Mouse (Mus musculus): ENCODE measurements around the gene Fibcd1. TPM values are rescaled to one million over a fixed set of nuclear protein-coding genes. Genes with fewer than 3 reads are reported as not detected.

Fibcd1 gene
- polyA plus RNA-seq, 2 experiments: 0.01 TPM; not detected in 1

DNA sequence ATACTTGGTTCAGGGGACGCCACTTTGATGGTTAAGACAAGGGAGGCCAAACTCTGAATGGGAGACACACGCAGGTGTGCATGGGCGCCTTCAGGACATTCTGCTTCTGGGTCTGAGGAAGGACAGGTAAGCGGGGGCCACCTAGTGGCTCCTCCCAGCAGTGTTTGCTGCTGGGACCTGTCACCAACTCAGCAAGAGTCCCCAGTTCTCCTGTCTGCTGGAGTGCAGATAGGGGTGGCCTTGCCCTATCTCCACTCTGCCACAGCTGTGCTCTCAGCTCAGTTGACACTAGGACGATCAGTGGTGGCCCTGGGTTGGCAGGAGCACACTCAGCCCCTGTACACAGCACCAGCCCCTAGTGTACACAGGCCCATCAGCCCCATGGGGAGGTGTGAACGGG lies 2.1 kb upstream of the Fibcd1 start:
- peak; percentile 75 for TF ChIP-seq CTCF (IDR thresholded peaks at IDR 0.05; ENCODE audit: low read depth)
- TF ChIP-seq EP300 (IDR thresholded peaks at IDR 0.05; ENCODE audit: low read depth): no peak
- DNase-seq (ENCODE audit: low read depth in 3 of 3, low spot score in 3 of 3): peak; percentile 24 to 38 (median 28)
- Histone ChIP-seq H3K9me3 (ENCODE audit: control insufficient read depth, low read length) (no peaks in the 10 kb centered on the region), H3K4me3 (ENCODE audit: insufficient read depth in 1 of 2, low read depth in 2 of 2, low read length in 2 of 2) (no peak overlapping the region), H3K9ac (replicated peaks) (no peak overlapping the region), H3K27ac (no peak overlapping the region), H3K27me3 (ENCODE audit: control insufficient read depth, insufficient read depth, low read length) (peaks cover 39% of the 10 kb centered on the region), H3K4me2 (ENCODE audit: low read depth) (no peak overlapping the region), H3K36me3 (replicated peaks; ENCODE audit: control insufficient read depth, insufficient read depth, low read depth) (no peaks in the 10 kb centered on the region), H3K4me1 (replicated peaks; ENCODE audit: control insufficient read depth in 2 of 2, insufficient read depth in 2 of 2, low read length in 1 of 2) (peaks cover 0 to 2% of the 10 kb centered on the region in 2 experiments; a peak in 1 of 4 replicates)
- 16% methylated on average over 6 of the region's 6 CpGs for WGBS (ENCODE audit: insufficient replicate concordance)
- ATAC-seq (ENCODE audit: insufficient read depth): peak; percentile 74

DNA sequence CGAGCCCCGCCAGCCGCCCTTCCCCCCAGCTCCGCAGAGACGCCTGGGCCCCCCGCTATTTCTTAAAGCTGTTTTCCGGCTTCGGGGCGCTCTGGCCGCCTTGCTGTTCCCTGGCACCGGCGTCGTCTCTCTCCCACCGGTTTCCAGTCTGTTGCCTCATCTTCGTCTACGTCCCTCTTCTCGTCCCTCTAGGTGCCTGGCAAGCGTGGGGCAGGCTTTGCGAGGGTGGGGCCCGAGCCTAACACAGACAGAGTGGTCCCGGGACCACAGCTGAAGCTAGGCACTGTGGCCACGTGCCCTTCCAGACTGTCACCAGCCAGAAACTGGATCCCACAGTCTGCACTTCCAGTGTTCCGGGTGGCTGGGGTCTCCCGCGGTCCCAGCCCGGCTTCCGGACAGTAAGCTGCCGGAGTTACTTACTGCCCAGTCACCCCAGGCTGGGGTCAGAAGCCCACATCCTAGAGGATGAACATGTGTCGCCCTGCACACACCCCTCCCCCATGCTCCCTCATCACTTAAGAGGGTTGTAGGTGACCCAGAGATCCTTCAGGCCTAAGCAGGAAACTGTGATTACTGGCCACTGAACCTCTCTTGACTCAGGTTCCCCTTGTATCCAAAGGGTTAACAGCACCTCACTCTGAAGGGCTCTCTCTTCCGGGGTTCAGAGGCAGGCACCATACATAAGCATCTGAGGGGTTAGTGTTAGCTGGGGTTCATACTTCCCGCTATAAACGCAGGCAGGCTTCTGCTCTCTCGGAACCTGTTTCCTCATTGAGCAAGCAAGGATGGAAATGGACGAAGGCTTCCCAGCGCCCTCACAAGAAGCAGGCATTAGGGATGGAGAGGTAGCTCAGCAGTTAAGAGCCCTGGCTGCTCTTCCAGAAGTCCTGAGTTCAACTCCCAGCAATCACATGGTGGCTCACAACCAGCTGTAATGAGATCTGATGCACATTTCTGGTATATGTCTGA lies 1.2 kb upstream of the Fibcd1 start:
- Histone ChIP-seq H3K27ac (no peak overlapping the region), H3K36me3 (replicated peaks; ENCODE audit: control insufficient read depth, insufficient read depth, low read depth) (no peaks in the 10 kb centered on the region), H3K9me3 (ENCODE audit: control insufficient read depth, low read length) (no peaks in the 10 kb centered on the region), H3K4me1 (replicated peaks; ENCODE audit: control insufficient read depth in 2 of 2, insufficient read depth in 2 of 2, low read length in 1 of 2) (peaks cover 0 to 2% of the 10 kb centered on the region in 2 experiments; a peak in 1 of 4 replicates), H3K4me3 (ENCODE audit: insufficient read depth in 1 of 2, low read depth in 2 of 2, low read length in 2 of 2) (peak overlapping the region in 1 of 2 experiments; percentile 31; a peak in 2 of 4 replicates), H3K9ac (replicated peaks) (no peak overlapping the region), H3K4me2 (ENCODE audit: low read depth) (peak overlapping the region; percentile 46), H3K27me3 (ENCODE audit: control insufficient read depth, insufficient read depth, low read length) (peaks cover 39% of the 10 kb centered on the region)
- no peak for TF ChIP-seq EP300 (IDR thresholded peaks at IDR 0.05; ENCODE audit: low read depth)
- TF ChIP-seq CTCF (IDR thresholded peaks at IDR 0.05; ENCODE audit: low read depth): no peak
- DNase-seq (ENCODE audit: low read depth in 3 of 3, low spot score in 3 of 3): no peak
- 4% methylated on average over 35 of the region's 35 CpGs for WGBS (ENCODE audit: insufficient replicate concordance)
- ATAC-seq (ENCODE audit: insufficient read depth): no peak

DNA sequence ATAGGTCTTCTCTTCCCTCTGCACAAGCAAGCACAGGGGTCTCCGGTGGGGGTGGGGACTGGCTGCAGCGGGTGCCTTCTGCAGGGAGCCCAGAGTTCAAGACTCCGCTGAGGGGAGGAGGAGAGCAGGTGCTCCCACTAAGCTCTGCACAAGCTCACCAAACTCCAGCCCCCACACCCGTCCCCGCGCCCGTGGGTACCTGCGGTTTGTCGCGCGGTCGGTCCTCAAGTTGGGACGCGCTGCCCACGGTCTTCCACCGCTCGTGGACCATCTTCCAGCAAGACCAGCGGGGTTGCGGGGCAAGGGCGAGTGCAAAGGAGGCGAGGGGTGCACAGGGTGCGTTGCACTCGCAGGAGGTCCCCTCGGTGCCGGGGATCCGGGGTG lies 301 bp downstream of the Fibcd1 start:
- Histone ChIP-seq H3K9ac (replicated peaks) (no peak overlapping the region), H3K9me3 (ENCODE audit: control insufficient read depth, low read length) (no peaks in the 10 kb centered on the region), H3K4me3 (ENCODE audit: insufficient read depth in 1 of 2, low read depth in 2 of 2, low read length in 2 of 2) (peak overlapping the region in 1 of 2 experiments; percentile 31; a peak in 2 of 4 replicates), H3K4me1 (replicated peaks; ENCODE audit: control insufficient read depth in 2 of 2, insufficient read depth in 2 of 2, low read length in 1 of 2) (no peaks in the 10 kb centered on the region), H3K4me2 (ENCODE audit: low read depth) (peak overlapping the region; percentile 46), H3K27me3 (ENCODE audit: control insufficient read depth, insufficient read depth, low read length) (peaks cover 39% of the 10 kb centered on the region), H3K27ac (no peak overlapping the region), H3K36me3 (replicated peaks; ENCODE audit: control insufficient read depth, insufficient read depth, low read depth) (no peaks in the 10 kb centered on the region)
- 2% methylated on average over 26 of the region's 26 CpGs for WGBS (ENCODE audit: insufficient replicate concordance)
- DNase-seq (ENCODE audit: low read depth in 3 of 3, low spot score in 3 of 3) (no peak), ATAC-seq (ENCODE audit: insufficient read depth) (no peak)
- TF ChIP-seq EP300 (IDR thresholded peaks at IDR 0.05; ENCODE audit: low read depth) (no peak), CTCF (IDR thresholded peaks at IDR 0.05; ENCODE audit: low read depth) (no peak)

DNA sequence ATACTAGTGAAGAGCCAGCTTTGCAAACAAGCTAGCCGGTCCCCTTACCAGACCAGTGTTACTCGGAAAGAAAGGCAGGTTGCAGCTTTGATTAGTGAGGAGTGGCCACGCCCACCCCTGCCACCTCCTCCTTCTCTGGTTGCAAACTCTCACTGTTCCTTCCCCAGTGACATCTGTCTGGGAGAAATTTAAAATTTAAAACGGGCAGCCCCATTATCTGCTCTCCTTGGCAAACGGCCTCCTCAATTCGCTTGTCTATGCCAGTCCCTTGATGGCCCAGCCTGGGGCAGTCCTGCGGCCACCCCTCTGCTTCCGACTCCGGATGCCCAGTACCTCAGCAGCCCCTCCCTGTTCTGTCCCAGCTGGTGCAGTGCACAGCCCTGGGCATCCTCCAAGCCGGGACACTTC lies 1.1 kb downstream of the Fibcd1 start:
- no peak overlapping the region for H3K4me2 ChIP-seq (ENCODE audit: low read depth)
- ATAC-seq (ENCODE audit: insufficient read depth): no peak
- H3K27ac ChIP-seq: no peak overlapping the region
- WGBS (ENCODE audit: insufficient replicate concordance): 11% methylated on average over 10 of the region's 10 CpGs
- no peak for DNase-seq (ENCODE audit: low read depth in 3 of 3, low spot score in 3 of 3)
- no peaks in the 10 kb centered on the region for H3K9me3 ChIP-seq (ENCODE audit: control insufficient read depth, low read length)
- TF ChIP-seq EP300 (IDR thresholded peaks at IDR 0.05; ENCODE audit: low read depth): no peak
- TF ChIP-seq CTCF (IDR thresholded peaks at IDR 0.05; ENCODE audit: low read depth): no peak
- peaks cover 39% of the 10 kb centered on the region for H3K27me3 ChIP-seq (ENCODE audit: control insufficient read depth, insufficient read depth, low read length)
- H3K4me1 ChIP-seq (replicated peaks; ENCODE audit: control insufficient read depth in 2 of 2, insufficient read depth in 2 of 2, low read length in 1 of 2): no peaks in the 10 kb centered on the region
- H3K9ac ChIP-seq (replicated peaks): no peak overlapping the region
- no peaks in the 10 kb centered on the region for H3K36me3 ChIP-seq (replicated peaks; ENCODE audit: control insufficient read depth, insufficient read depth, low read depth)
- no peak overlapping the region for H3K4me3 ChIP-seq (ENCODE audit: insufficient read depth in 1 of 2, low read depth in 2 of 2, low read length in 2 of 2)

DNA sequence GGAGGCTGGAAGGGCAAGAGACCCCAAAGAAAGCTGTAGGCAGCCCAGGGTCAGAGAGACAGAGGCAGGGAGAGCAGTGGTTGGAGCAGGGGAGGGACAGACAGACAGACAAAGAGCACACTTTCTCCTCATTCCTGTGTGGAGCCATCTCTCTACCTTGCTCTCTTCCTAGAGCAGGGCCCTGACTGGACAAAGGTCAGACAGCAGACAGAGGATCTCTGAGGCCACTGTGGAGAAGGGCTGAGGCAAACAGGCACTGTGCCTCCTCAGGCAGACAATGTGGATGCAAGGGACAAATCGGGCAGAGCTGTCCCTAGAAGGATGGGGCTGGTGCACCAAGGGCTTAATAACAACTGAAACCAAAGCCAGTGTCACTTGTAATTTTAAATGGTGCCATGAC lies 6.9 kb downstream of the Fibcd1 start:
- no peak overlapping the region for H3K27ac ChIP-seq
- no peak overlapping the region for H3K4me3 ChIP-seq (ENCODE audit: insufficient read depth in 1 of 2, low read depth in 2 of 2, low read length in 2 of 2)
- no peak for ATAC-seq (ENCODE audit: insufficient read depth)
- no peak overlapping the region for H3K9ac ChIP-seq (replicated peaks)
- no peak for TF ChIP-seq CTCF (IDR thresholded peaks at IDR 0.05; ENCODE audit: low read depth)
- H3K4me2 ChIP-seq (ENCODE audit: low read depth): no peak overlapping the region
- no peaks in the 10 kb centered on the region for H3K4me1 ChIP-seq (replicated peaks; ENCODE audit: control insufficient read depth in 2 of 2, insufficient read depth in 2 of 2, low read length in 1 of 2)
- H3K9me3 ChIP-seq (ENCODE audit: control insufficient read depth, low read length): no peaks in the 10 kb centered on the region
- no peaks in the 10 kb centered on the region for H3K36me3 ChIP-seq (replicated peaks; ENCODE audit: control insufficient read depth, insufficient read depth, low read depth)
- 46% methylated on average over 1 of the region's 1 CpGs for WGBS (ENCODE audit: insufficient replicate concordance)
- no peak for DNase-seq (ENCODE audit: low read depth in 3 of 3, low spot score in 3 of 3)
- peaks cover 4% of the 10 kb centered on the region for H3K27me3 ChIP-seq (ENCODE audit: control insufficient read depth, insufficient read depth, low read length)

Data from liver, embryonic 14.5 days (tissue).